Mouse (Mus musculus) intestine, postnatal 0 days (tissue): ENCODE data around the gene Frem2. TPM values are rescaled to one million over a fixed set of nuclear protein-coding genes. Genes with fewer than 3 reads are reported as not detected.

ENCODE experiments used
- ATAC-seq: fragments of 200-750 bp; cut with Nextera tagmentation; 2 replicates; pipeline ENCODE4 v1.8.0; 2017; ENCODE audit warnings: mild to moderate bottlenecking, moderate TSS enrichment, moderate library complexity
- H3K27ac ChIP-seq: fragments of 300-500 bp; sonication (generic); 2 replicates; pipeline ENCODE4 v1.5.1; 2014; ENCODE audit warnings: mild to moderate bottlenecking, low read depth, low read length, moderate library complexity
- H3K27me3 ChIP-seq: fragments of 300-500 bp; sonication (generic); replicated peaks from 2 replicates; pipeline ENCODE4 v1.6.1; 2014; ENCODE audit warnings: low read length, mixed read lengths; ENCODE audit not compliant: control insufficient read depth, insufficient read depth
- H3K36me3 ChIP-seq: fragments of 300-500 bp; sonication (generic); 2 replicates; pipeline ENCODE4 v1.6.1; 2014; ENCODE audit warnings: mild to moderate bottlenecking, moderate library complexity; ENCODE audit not compliant: control insufficient read depth, insufficient read depth
- H3K4me1 ChIP-seq: fragments of 300-500 bp; sonication (generic); replicated peaks from 2 replicates; pipeline ENCODE4 v1.6.1; 2014; ENCODE audit warnings: antibody characterized with exemption, low read length, mixed read lengths; ENCODE audit not compliant: control insufficient read depth, insufficient read depth
- H3K4me2 ChIP-seq: fragments of 300-500 bp; sonication (generic); replicated peaks from 2 replicates; pipeline ENCODE4 v1.6.1; 2014; ENCODE audit warnings: low read depth, mild to moderate bottlenecking, moderate library complexity
- H3K4me3 ChIP-seq: fragments of 300-500 bp; sonication (generic); 2 replicates; pipeline ENCODE4 v1.5.1; 2014; ENCODE audit warnings: low read depth, low read length
- H3K9ac ChIP-seq: fragments of 300-500 bp; sonication (generic); 2 replicates; pipeline ENCODE4 v1.6.1; 2014; ENCODE audit warnings: mild to moderate bottlenecking, low read depth, low read length
- H3K9me3 ChIP-seq: fragments of 300-500 bp; sonication (generic); 2 replicates; pipeline ENCODE4 v1.6.1; 2016; ENCODE audit warnings: mixed run types; ENCODE audit not compliant: control insufficient read depth
- CTCF ChIP-seq: sonication (generic); IDR thresholded peaks from 2 replicates; pipeline ENCODE4 v1.5.1; 2016; ENCODE audit warnings: low read depth, mild to moderate bottlenecking, control low read depth, antibody characterized with exemption, moderate library complexity
- WGBS: fragments of 180-500 bp; shearing (Covaris S2); extraction: QIAGEN DNeasy Blood & Tissue Kit; methylation state at CpG from one replicate; pipeline ENCODE4 v1.1.7; 2014; 5-methylcytosine and 5-hydroxymethylcytosine counted together
- polyA plus RNA-seq: library from polyadenylated mRNA; unstranded; fragments of >200 nt; fragmentation: Nextera tagmentation; extraction: Ambion mirVana; gene quantifications from 2 replicates; pipeline ENCODE4 v1.2.1, GENCODE M21; 2015

Frem2 gene
- polyA plus RNA-seq, 1 experiment from 2014 or later: 2.8 TPM

GRCm38 (mm10) chr3:53514221-53515065, 142.7 kb downstream of the Frem2 start:
- 90% methylated on average over 4 of the region's 4 CpGs for WGBS
- H3K9me3 ChIP-seq: no peaks in the 10 kb centered on the region
- ATAC-seq: no peak
- no peaks in the 10 kb centered on the region for H3K36me3 ChIP-seq
- TF ChIP-seq CTCF: no peak
- H3K27ac ChIP-seq: no peak overlapping the region
- no peaks in the 10 kb centered on the region for H3K27me3 ChIP-seq
- H3K4me1 ChIP-seq: no peaks in the 10 kb centered on the region
- H3K4me2 ChIP-seq: no peak overlapping the region
- H3K9ac ChIP-seq: no peak overlapping the region
- no peak overlapping the region for H3K4me3 ChIP-seq

DNA sequence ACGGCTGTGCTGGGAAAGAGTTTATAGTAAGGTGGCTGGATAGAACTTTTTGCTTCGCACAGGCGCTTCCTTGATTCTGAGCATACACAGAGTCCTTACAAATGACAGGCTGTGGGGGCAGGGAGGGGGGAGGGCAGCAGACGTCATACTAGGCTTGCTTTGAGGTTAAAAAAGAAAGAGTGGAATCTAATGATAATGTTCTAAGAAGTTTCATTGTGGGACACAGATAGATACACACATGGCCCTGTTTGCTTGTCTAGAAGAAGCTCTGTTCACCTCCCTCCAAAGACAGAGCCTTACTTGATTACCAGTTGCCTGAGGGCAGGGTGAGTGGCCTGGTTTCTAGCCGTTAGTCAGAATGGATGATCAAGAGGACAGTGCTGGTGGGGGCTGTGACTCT, 144.1 kb downstream of the Frem2 start:
- H3K4me2 ChIP-seq: no peak overlapping the region
- no peak overlapping the region for H3K4me3 ChIP-seq
- ATAC-seq: no peak
- no peak for TF ChIP-seq CTCF
- no peaks in the 10 kb centered on the region for H3K9me3 ChIP-seq
- H3K36me3 ChIP-seq: no peaks in the 10 kb centered on the region
- H3K27me3 ChIP-seq: no peaks in the 10 kb centered on the region
- WGBS: 23% methylated on average over 5 of the region's 5 CpGs
- no peak overlapping the region for H3K27ac ChIP-seq
- no peak overlapping the region for H3K9ac ChIP-seq
- H3K4me1 ChIP-seq: no peaks in the 10 kb centered on the region

DNA sequence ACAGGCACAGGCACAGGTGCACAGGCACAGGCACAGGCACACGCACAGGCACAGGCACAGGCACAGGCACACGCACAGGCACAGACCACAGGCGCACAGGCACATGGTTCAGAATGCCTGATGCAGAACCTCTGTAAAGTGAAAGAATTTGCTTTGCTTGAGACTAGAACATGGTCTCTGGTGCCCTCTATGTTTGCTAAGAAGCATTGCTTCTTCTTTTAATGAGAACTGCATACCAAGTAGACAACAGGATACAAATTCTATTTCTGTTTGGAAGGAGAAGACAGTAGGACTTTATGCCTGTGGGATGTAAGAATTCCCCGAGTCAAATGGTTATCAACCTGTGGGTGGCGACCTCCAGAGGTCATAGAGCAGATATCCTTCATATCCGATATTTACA, 154.7 kb downstream of the Frem2 start:
- Histone ChIP-seq H3K9ac (no peak overlapping the region), H3K9me3 (no peaks in the 10 kb centered on the region), H3K36me3 (no peaks in the 10 kb centered on the region), H3K27me3 (no peaks in the 10 kb centered on the region), H3K4me3 (no peak overlapping the region), H3K4me2 (no peak overlapping the region), H3K4me1 (no peaks in the 10 kb centered on the region), H3K27ac (no peak overlapping the region)
- peak; percentile 85 for TF ChIP-seq CTCF
- ATAC-seq: no peak
- WGBS: 56% methylated on average over 6 of the region's 6 CpGs

DNA sequence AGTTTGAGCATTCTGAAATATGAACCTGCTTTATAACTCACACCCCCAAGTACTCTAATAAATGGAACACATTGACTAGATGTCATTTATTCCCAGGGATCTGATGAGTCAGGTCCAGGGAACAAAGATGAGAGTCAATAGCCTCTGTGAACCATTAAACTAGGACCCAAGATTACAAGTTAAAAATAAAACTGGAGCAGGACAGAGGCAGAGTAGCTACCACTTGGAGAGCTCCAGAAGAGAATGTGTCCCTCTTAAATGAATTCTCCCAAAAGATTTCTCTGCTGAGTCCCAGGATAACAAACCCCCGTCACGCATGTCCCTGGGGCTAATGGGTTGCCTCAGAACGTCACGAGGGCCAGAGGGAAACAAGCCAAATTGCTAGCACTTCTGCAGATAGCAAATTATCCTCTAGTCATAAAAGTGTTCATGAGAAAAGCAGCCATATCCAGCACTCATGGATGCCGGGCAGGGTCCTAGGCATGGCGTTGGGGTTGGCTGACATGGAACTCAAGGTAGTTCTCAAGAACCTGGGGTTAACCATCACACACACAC, 158.7 kb downstream of the Frem2 start:
- Histone ChIP-seq H3K27ac (no peak overlapping the region), H3K9me3 (no peaks in the 10 kb centered on the region), H3K4me1 (no peaks in the 10 kb centered on the region), H3K9ac (no peak overlapping the region), H3K4me2 (no peak overlapping the region), H3K36me3 (no peaks in the 10 kb centered on the region), H3K4me3 (no peak overlapping the region), H3K27me3 (no peaks in the 10 kb centered on the region)
- no peak for TF ChIP-seq CTCF
- 39% methylated on average over 6 of the region's 6 CpGs for WGBS
- no peak for ATAC-seq

GRCm38 (mm10) chr3:53488353-53488752, 168.8 kb downstream of the Frem2 start, which contains the start of gene Stoml3:
TSS of gene Stoml3 (plus strand) at chr3:53488653.
- H3K9ac ChIP-seq: no peak within 1 kb of the TSS
- H3K4me2 ChIP-seq: no peak within 1 kb of the TSS
- H3K4me3 ChIP-seq: no peak within 1 kb of the TSS
- no peaks in the 10 kb centered on the region for H3K27me3 ChIP-seq
- H3K27ac ChIP-seq: no peak within 1 kb of the TSS
- no peaks in the 10 kb centered on the region for H3K9me3 ChIP-seq
- no peaks in the 10 kb centered on the region for H3K36me3 ChIP-seq
- ATAC-seq: no peak
- WGBS: 70% methylated on average over 6 of the region's 6 CpGs
- no peaks in the 10 kb centered on the region for H3K4me1 ChIP-seq
- no peak for TF ChIP-seq CTCF

DNA sequence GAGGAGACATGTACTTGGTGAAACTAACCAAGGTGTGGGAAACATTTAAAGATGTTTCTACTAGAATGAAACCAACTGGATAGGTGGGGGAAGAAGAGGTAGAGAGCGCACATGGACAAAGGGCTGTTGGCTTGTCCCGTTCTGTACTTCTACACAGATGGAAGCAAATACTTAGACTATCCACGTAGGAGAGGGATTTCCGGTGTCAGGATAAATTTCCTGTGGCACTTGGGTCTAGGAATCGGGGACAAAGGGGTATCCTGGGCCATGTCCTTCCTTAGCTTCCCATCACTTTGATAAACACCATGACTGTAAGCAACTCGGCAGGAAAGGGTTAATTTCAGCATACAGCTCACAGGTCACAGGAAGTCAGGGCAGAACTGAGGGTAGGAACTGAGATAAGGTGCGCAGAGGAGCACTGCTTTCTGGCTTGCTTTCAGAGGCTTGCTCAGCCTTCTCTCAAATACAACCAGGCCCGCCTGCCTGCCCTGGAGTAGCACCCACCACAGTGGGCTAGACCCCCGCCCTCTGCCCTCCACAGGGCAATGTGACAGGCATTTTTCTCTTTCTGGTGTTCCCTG, 170.1 kb downstream of the Frem2 start:
- WGBS: 62% methylated on average over 9 of the region's 9 CpGs
- no peaks in the 10 kb centered on the region for H3K9me3 ChIP-seq
- H3K27ac ChIP-seq: no peak overlapping the region
- ATAC-seq: no peak
- no peak overlapping the region for H3K9ac ChIP-seq
- H3K4me2 ChIP-seq: no peak overlapping the region
- H3K36me3 ChIP-seq: no peaks in the 10 kb centered on the region
- H3K4me3 ChIP-seq: no peak overlapping the region
- H3K27me3 ChIP-seq: no peaks in the 10 kb centered on the region
- TF ChIP-seq CTCF: no peak
- H3K4me1 ChIP-seq: no peaks in the 10 kb centered on the region
